Mouse (Mus musculus) urinary bladder, postnatal 25 days (tissue): ENCODE measurements around the gene Nt5e.

Source experiments
- DNase-seq: peaks from one replicate; pipeline ENCODE4 v3.0.0; 2022; ENCODE audit warnings: low spot score

Nt5e gene

DNA sequence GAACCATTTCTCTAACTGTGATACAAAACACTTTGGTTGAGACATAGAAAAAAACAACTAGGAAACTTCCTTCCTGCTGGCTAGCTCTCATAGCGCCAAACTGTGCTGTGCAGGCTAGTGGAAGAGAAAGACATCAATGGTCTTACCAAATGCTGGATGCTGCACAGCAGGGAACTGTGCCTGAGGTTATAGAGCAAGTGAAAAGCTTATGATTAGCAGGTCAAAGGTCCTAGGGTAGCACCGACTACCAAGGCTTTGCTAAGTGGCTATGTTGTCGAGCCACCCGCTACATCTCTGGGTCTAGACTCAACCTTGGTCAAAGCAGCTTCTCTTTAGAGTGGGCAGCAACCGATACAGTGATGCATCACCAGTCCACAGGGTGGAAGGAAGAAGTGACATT is 61.8 kb downstream of the Nt5e start:
- no peak for DNase-seq

DNA sequence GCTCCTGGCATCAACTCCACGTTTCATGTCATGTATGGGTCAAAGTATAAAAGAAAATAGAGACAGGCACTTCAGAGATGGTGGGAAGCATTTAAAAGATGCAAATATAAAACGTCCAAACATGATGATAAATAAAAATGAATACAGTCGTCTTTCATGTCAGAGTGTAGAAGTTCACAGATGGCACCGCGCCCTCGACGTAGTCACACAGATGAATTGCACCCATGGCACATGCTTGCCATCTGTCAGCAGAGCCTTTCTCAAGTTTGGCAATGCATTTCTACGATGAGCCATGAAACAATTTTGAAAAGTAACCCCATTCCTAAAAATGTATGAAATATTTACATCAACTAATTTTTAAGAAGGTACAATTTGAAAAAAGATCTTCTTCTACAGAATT is 67.9 kb downstream of the Nt5e start:
- no peak for DNase-seq

GRCm38 (mm10) chr9:88398461-88398860 is 71.5 kb downstream of the Nt5e start:
- DNase-seq = no peak

DNA sequence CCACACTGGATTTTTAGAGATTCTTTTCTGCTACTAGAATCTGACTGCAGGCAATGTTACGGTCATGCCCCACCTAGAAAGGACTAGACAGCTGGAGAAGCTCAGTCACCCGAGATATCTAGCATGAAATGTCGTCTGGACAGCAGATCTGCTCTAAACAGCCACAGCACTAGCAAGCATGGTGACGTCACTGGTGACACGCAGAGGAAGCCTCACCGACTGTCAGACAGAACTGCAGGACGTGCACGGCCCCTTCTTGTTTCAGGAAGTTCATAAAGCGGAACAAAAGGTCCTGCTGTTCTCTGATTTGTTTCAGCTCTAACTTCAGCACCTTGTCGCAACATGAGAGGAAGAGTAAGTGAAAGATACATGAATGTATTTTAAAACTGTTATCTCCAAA is 77.1 kb downstream of the Nt5e start:
- no peak for DNase-seq

DNA sequence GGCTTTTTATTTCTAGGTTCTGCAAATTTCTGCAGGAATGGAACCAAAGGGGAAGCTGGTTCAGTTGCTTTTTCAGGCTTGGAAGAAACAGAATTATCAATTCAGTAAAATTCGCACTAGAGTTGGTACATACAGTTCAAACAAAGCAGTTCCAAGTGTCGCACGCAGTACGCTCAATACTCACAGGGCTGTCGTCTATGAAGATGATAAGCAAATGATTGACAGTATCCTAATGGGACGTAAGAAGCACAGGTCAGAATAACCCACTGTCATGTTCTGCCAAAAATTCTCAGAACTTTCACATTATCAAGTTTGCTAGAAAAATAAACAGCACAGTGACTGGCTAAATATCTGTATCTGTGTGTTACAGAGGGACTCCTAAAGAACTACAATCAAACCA is 77.5 kb downstream of the Nt5e start:
- DNase-seq = no peak

DNA sequence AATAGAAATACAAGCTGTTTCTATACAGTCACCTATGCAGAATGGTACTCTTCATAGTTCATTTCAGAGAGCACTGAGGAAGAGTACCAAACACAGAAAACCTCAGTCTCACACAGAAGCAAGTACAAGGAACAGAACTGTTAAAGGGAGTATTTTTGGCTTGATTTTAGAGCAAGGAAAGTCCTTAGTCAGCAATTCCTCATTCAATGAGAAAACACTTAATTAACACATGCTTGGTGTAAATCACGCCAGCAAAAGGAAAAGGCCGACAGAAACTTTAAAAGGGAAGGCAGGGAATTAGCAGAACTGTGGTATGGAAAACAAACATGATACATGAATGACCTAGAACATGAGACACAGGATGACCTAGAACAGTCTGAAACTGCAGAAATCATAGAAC is 83.0 kb downstream of the Nt5e start:
- no peak for DNase-seq

DNA sequence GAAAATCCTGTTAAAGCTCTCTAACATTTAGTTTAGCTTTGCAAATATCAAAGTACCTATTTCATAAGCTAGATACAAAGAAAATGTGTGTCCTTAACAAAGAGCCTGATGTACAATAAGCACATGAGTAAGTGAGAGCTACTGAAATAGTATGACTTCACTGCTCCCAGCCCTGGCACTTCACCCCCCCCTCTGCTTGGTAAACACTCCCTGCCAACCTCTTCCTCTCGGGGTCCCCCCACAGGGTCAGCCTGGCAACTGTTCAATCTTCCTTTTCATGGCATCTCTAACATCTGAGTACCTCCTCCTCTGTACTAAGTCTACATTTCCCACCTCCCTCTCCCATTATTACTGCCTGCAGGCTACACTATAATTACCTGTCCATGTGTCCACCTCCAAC is 89.8 kb downstream of the Nt5e start:
- DNase-seq = no peak
